Mouse (Mus musculus) kidney, embryonic 16.5 days (tissue): ENCODE measurements around the gene Sdhc. TPM values are rescaled to one million over a fixed set of nuclear protein-coding genes. Genes with fewer than 3 reads are reported as not detected.
"Not testable (repeated sequence)": the region's sequence is repeated elsewhere in the genome, so short reads cannot be mapped to it uniquely, and the experiment has no call there.

ENCODE experiments used
- ATAC-seq: fragments of 200-750 bp; cut with Nextera tagmentation; 2 replicates; pipeline ENCODE4 v1.8.0; 2017; ENCODE audit warnings: moderate TSS enrichment; ENCODE audit not compliant: low FRiP score, low TSS enrichment
- H3K27ac ChIP-seq: fragments of 300-500 bp; sonication (generic); 2 replicates; pipeline ENCODE4 v1.5.1; 2014; ENCODE audit warnings: low read length
- H3K27me3 ChIP-seq: fragments of 300-500 bp; sonication (generic); 2 replicates; pipeline ENCODE4 v1.6.1; 2014; ENCODE audit warnings: low read length, control low read depth, mixed read lengths; ENCODE audit not compliant: insufficient read depth
- H3K36me3 ChIP-seq: fragments of 300-500 bp; sonication (generic); 2 replicates; pipeline ENCODE4 v1.6.1; 2014; ENCODE audit warnings: low read length, control low read depth, mixed read lengths; ENCODE audit not compliant: insufficient read depth
- H3K4me1 ChIP-seq: fragments of 300-500 bp; sonication (generic); 2 replicates; pipeline ENCODE4 v1.6.1; 2014; ENCODE audit warnings: low read length, control low read depth, mixed read lengths; ENCODE audit not compliant: insufficient read depth
- H3K4me2 ChIP-seq: fragments of 300-500 bp; sonication (generic); replicated peaks from 2 replicates; pipeline ENCODE4 v1.6.1; 2014; ENCODE audit warnings: low read depth, low read length
- H3K4me3 ChIP-seq: fragments of 300-500 bp; sonication (generic); 2 replicates; pipeline ENCODE4 v1.5.1; 2014; ENCODE audit warnings: mild to moderate bottlenecking, low read length
- H3K9ac ChIP-seq: fragments of 300-500 bp; sonication (generic); replicated peaks from 2 replicates; pipeline ENCODE4 v1.6.1; 2014; ENCODE audit warnings: low read length
- H3K9me3 ChIP-seq: fragments of 300-500 bp; sonication (generic); 2 replicates; pipeline ENCODE4 v1.6.1; 2016; ENCODE audit warnings: low read length, control low read depth
- WGBS: fragments of 180-500 bp; shearing (Covaris S2); extraction: QIAGEN DNeasy Blood & Tissue Kit; methylation state at CpG from one replicate; pipeline ENCODE4 v1.1.7; 2014; 5-methylcytosine and 5-hydroxymethylcytosine counted together
- polyA plus RNA-seq: library from polyadenylated mRNA; unstranded; fragments of >200 nt; fragmentation: Nextera tagmentation; extraction: Ambion mirVana; gene quantifications from 2 replicates; pipeline ENCODE4 v1.2.1, GENCODE M21; 2015

Gene Sdhc
- polyA plus RNA-seq, 1 experiment from 2014 or later, result 340 TPM

DNA sequence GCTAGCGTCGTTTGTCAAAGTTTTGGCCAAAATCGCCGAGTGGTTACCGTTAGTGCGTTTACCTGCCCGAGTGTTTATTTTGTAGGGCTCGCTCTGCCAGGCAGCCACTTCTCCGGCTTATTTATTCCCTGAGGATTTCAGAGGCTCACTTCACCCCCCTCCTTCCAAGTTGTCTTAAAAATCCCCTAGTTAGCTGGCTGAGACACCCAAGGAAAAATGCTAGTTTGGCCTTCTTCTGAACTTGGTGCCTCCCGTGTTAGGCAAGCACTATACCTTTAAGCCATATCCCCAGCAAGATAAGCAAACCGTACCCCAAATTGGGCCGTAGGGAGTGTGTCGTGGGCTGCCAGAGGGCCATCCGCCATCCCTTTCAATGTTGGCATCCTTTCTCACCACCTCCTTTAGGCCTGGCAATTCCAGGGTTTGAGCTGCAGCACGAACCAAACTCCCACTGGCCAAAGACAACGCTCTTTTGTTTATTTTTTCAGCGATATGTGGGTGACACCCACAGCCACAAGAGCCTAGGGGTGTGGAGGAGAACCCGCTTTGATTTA lies 512 bp upstream of the Sdhc start:
- Histone ChIP-seq H3K27ac (peak overlapping the region; percentile 86), H3K9ac (peak overlapping the region; percentile 95), H3K9me3 (no peaks in the 10 kb centered on the region), H3K27me3 (0 out of 2 replicates have a peak, but pooled peaks cover 3% of the 10 kb centered on the region), H3K36me3 (no peaks in the 10 kb centered on the region), H3K4me3 (peak overlapping the region; percentile 94), H3K4me2 (peak overlapping the region; percentile 91), H3K4me1 (peaks cover 17% of the 10 kb centered on the region)
- ATAC-seq, result peak; percentile 40
- WGBS, result 2% methylated on average over 18 of the region's 18 CpGs

DNA sequence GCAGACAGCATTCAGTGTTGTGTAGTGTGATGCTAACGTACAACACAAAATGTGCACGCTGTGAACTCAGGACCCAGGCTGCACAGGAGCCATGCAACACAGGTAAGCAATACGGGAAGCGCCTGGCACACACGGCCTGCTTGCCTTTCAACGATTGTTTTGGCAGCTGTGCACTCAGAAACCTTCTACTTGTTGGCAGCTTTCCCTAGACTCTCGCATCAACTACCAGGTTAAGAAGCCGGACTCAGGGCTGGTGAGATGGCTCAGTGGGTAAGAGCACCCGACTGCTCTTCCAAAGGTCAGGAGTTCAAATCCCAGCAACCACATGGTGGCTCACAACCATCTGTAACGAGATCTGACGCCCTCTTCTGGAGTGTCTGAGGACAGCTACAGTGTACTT lies 7.4 kb downstream of the Sdhc start:
- H3K4me2 ChIP-seq, H3K27ac ChIP-seq, H3K9ac ChIP-seq, H3K9me3 ChIP-seq, H3K27me3 ChIP-seq, H3K4me1 ChIP-seq, H3K4me3 ChIP-seq, ATAC-seq: not testable (repeated sequence)
- H3K36me3 ChIP-seq, result peaks cover 26% of the 10 kb centered on the region
- 90% methylated on average over 9 of the region's 11 CpGs for WGBS

GRCm38 (mm10) chr1:171137486-171138155 lies 12.8 kb downstream of the Sdhc start:
- not testable (repeated sequence) for H3K9me3 ChIP-seq, H3K4me1 ChIP-seq, ATAC-seq, H3K4me3 ChIP-seq, H3K9ac ChIP-seq, H3K27me3 ChIP-seq, H3K27ac ChIP-seq, H3K4me2 ChIP-seq
- WGBS, result 89% methylated on average over 8 of the region's 8 CpGs
- peaks cover 58% of the 10 kb centered on the region for H3K36me3 ChIP-seq

DNA sequence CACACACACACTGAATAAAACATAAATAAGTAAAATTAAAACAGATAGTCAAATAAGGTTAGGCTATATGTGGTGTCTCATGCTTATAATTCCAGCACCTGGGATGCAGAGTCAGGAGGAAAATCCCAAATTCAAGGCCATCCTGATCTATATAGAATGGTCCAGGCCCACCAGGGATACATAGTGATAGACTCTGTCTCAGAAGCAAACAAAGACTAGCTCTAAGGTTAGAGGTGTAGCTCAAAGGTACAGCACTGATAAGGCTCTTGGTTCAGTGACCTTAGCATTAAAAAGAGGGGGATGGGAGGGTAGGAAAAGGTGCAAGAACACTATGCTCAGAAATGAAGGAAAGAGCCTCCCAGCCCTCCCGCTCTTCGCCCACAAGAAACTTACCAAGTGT lies 14.8 kb downstream of the Sdhc start:
- Histone ChIP-seq H3K36me3 (peaks cover 48% of the 10 kb centered on the region), H3K9me3 (no peaks in the 10 kb centered on the region), H3K4me3 (no peak overlapping the region), H3K4me1 (no peaks in the 10 kb centered on the region), H3K27ac (no peak overlapping the region), H3K9ac (no peak overlapping the region), H3K4me2 (no peak overlapping the region), H3K27me3 (no peaks in the 10 kb centered on the region)
- 98% methylated on average over 2 of the region's 2 CpGs for WGBS
- ATAC-seq, result no peak

- no peak overlapping the region for H3K4me2 ChIP-seq
- H3K27me3 ChIP-seq, result no peaks in the 10 kb centered on the region
- H3K9me3 ChIP-seq, result no peaks in the 10 kb centered on the region
- no peak overlapping the region for H3K4me3 ChIP-seq
- no peak for ATAC-seq
- no peaks in the 10 kb centered on the region for H3K4me1 ChIP-seq
- WGBS, result 72% methylated on average over 1 of the region's 1 CpGs
- peaks cover 51% of the 10 kb centered on the region for H3K36me3 ChIP-seq
- H3K27ac ChIP-seq, result no peak overlapping the region
- H3K9ac ChIP-seq, result no peak overlapping the region
Measured at GRCm38 (mm10) chr1:171130971-171131370, 19.4 kb downstream of the Sdhc start.

DNA sequence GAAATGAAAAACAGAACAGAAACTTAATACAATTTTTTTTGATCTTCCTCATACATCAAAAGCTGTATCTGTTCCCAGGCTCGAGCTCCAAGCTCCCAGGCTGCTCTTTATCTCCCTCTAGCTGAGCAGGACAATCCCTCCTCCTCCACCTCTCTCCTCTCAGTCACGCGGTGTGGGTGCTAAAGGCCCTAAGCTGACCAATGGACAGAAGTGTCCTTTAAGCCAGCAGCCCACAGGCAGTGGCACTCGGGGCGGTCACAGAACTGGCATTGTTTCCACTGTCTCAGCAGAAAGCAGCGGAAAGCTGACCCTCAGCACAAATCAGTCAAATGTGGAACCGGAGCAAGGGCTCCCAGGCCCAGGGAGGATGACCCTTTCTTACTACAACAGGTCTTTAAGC lies 21.2 kb downstream of the Sdhc start:
- H3K9ac ChIP-seq, result no peak overlapping the region
- H3K36me3 ChIP-seq, result peaks cover 35% of the 10 kb centered on the region
- no peaks in the 10 kb centered on the region for H3K9me3 ChIP-seq
- H3K4me2 ChIP-seq, result no peak overlapping the region
- ATAC-seq, result peak; percentile 74
- H3K4me1 ChIP-seq, result no peaks in the 10 kb centered on the region
- peak overlapping the region; percentile 7; the same call in 1 of the 2 replicates for H3K27ac ChIP-seq
- H3K4me3 ChIP-seq, result no peak overlapping the region
- WGBS, result 53% methylated on average over 7 of the region's 7 CpGs
- no peaks in the 10 kb centered on the region for H3K27me3 ChIP-seq

- ATAC-seq, result no peak
- Histone ChIP-seq H3K36me3 (peaks cover 11% of the 10 kb centered on the region), H3K4me1 (no peaks in the 10 kb centered on the region), H3K9me3 (no peaks in the 10 kb centered on the region), H3K9ac (no peak overlapping the region), H3K4me2 (no peak overlapping the region), H3K4me3 (no peak overlapping the region), H3K27ac (no peak overlapping the region), H3K27me3 (no peaks in the 10 kb centered on the region)
- 92% methylated on average over 5 of the region's 5 CpGs for WGBS
Measured at GRCm38 (mm10) chr1:171124398-171124797, 26.0 kb downstream of the Sdhc start.

DNA sequence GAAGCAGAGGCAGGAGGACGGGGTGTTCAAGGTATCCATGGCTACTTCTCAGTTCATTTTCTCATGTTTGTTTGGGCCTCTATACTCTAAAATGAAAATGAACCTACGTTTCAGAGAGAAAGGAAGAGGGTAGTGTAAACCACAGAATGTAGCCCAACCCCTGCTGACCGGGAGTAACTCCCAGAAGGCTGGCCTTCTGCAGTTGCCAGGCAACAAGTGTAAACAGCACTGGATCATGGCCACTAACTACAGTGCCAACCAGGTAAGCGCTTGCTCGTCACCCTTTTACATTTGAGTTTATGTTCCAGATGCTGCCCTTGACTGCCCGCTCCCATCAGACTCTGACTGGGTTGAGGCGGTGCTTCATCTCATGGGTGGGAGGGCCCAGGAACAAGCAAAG lies 27.5 kb downstream of the Sdhc start:
- H3K4me2 ChIP-seq, result no peak overlapping the region
- no peaks in the 10 kb centered on the region for H3K9me3 ChIP-seq
- H3K4me3 ChIP-seq, result no peak overlapping the region
- WGBS, result 30% methylated on average over 7 of the region's 7 CpGs
- no peaks in the 10 kb centered on the region for H3K4me1 ChIP-seq
- no peak overlapping the region for H3K27ac ChIP-seq
- H3K36me3 ChIP-seq, result peaks cover 4% of the 10 kb centered on the region; the same call in 1 of the 2 replicates
- no peak overlapping the region for H3K9ac ChIP-seq
- peak; percentile 67; the same call in 1 of the 2 replicates for ATAC-seq
- H3K27me3 ChIP-seq, result no peaks in the 10 kb centered on the region

GRCm38 (mm10) chr1:171121839-171122238 lies 28.6 kb downstream of the Sdhc start:
- no peak overlapping the region for H3K27ac ChIP-seq
- no peaks in the 10 kb centered on the region for H3K4me1 ChIP-seq
- no peak overlapping the region for H3K4me2 ChIP-seq
- H3K9ac ChIP-seq, result no peak overlapping the region
- ATAC-seq, result no peak
- no peaks in the 10 kb centered on the region for H3K9me3 ChIP-seq
- no peak overlapping the region for H3K4me3 ChIP-seq
- WGBS, result 46% methylated on average over 5 of the region's 5 CpGs
- no peaks in the 10 kb centered on the region for H3K27me3 ChIP-seq
- H3K36me3 ChIP-seq, result no peaks in the 10 kb centered on the region

DNA sequence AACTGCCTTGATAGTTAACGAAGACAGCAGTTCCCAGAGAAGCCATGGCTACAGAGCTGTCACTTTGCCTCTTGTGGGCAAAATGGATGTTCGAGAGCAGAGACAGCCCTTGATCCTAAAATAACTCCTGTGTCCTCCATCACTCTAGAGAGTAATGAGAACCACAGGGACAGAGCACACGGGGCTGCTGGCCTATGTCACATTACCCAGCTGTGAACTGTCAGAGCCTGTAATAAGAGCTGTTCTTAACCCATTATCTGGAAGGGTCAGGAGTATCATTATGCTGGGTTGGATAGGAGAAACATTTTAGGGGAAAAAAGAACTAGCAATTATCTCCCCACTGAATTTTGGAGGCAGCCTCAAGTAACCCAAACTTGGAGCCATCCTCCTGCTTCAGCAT lies 29.5 kb downstream of the Sdhc start:
- no peak overlapping the region for H3K4me3 ChIP-seq
- no peak overlapping the region for H3K27ac ChIP-seq
- no peak overlapping the region for H3K4me2 ChIP-seq
- no peak for ATAC-seq
- no peaks in the 10 kb centered on the region for H3K36me3 ChIP-seq
- H3K9me3 ChIP-seq, result no peaks in the 10 kb centered on the region
- H3K4me1 ChIP-seq, result no peaks in the 10 kb centered on the region
- WGBS, result 31% methylated on average over 3 of the region's 3 CpGs
- no peak overlapping the region for H3K9ac ChIP-seq
- no peaks in the 10 kb centered on the region for H3K27me3 ChIP-seq
